Mouse (Mus musculus): ENCODE results near the gene Fastk. TPM values are rescaled to one million over a fixed set of nuclear protein-coding genes. Genes with fewer than 3 reads are reported as not detected.

The Fastk gene
- total RNA-seq, 2 experiments from 2014 or later, result 30.4 to 135 TPM

- no peak for ATAC-seq (replicated peaks; ENCODE audit: low FRiP score, low TSS enrichment, poor library complexity, severe bottlenecking)
Observed at GRCm38 (mm10) chr5:24453985-24454303, 8.9 kb upstream of the Fastk start.

- ATAC-seq (replicated peaks; ENCODE audit: low FRiP score, low TSS enrichment, poor library complexity, severe bottlenecking), result no peak
Observed at GRCm38 (mm10) chr5:24453283-24453984, 8.3 kb upstream of the Fastk start.

- peak; percentile 50 for ATAC-seq (replicated peaks; ENCODE audit: low FRiP score, low TSS enrichment, poor library complexity, severe bottlenecking)
Observed at GRCm38 (mm10) chr5:24452691-24453233, 7.7 kb upstream of the Fastk start.

GRCm38 (mm10) chr5:24452030-24452690, 7.1 kb upstream of the Fastk start, which contains the start of gene Agap3:
TSS of gene Agap3 (plus strand) at chr5:24452177.
- no peak for ATAC-seq (replicated peaks; ENCODE audit: low FRiP score, low TSS enrichment, poor library complexity, severe bottlenecking)

- peak; percentile 64 for ATAC-seq (replicated peaks; ENCODE audit: low FRiP score, low TSS enrichment, poor library complexity, severe bottlenecking)
Observed at GRCm38 (mm10) chr5:24451264-24452029, 6.4 kb upstream of the Fastk start.

- peak; percentile 82 for ATAC-seq (replicated peaks; ENCODE audit: low FRiP score, low TSS enrichment, poor library complexity, severe bottlenecking)
Observed at GRCm38 (mm10) chr5:24447624-24448298, 2.7 kb upstream of the Fastk start, which contains the start of gene Tmub1. TSS of gene Tmub1 (minus strand) at chr5:24447854.

- ATAC-seq (replicated peaks; ENCODE audit: low FRiP score, low TSS enrichment, poor library complexity, severe bottlenecking), result no peak
Observed at GRCm38 (mm10) chr5:24446630-24447029, 1.5 kb upstream of the Fastk start.

- no peak for ATAC-seq (replicated peaks; ENCODE audit: low FRiP score, low TSS enrichment, poor library complexity, severe bottlenecking)
Observed at GRCm38 (mm10) chr5:24445428-24446080, 467 bp upstream of the Fastk start.

GRCm38 (mm10) chr5:24443927-24444326, 1.2 kb downstream of the Fastk start:
- no peak for ATAC-seq (replicated peaks; ENCODE audit: low FRiP score, low TSS enrichment, poor library complexity, severe bottlenecking)

GRCm38 (mm10) chr5:24443204-24443603, 1.9 kb downstream of the Fastk start:
- ATAC-seq (replicated peaks; ENCODE audit: low FRiP score, low TSS enrichment, poor library complexity, severe bottlenecking), result no peak

- ATAC-seq (replicated peaks; ENCODE audit: low FRiP score, low TSS enrichment, poor library complexity, severe bottlenecking), result no peak
Observed at GRCm38 (mm10) chr5:24442029-24442428, 3.1 kb downstream of the Fastk start.

GRCm38 (mm10) chr5:24441187-24441586, 3.9 kb downstream of the Fastk start:
- ATAC-seq (replicated peaks; ENCODE audit: low FRiP score, low TSS enrichment, poor library complexity, severe bottlenecking), result no peak

- ATAC-seq (replicated peaks; ENCODE audit: low FRiP score, low TSS enrichment, poor library complexity, severe bottlenecking), result no peak
Observed at GRCm38 (mm10) chr5:24433993-24434392, 11.1 kb downstream of the Fastk start.

GRCm38 (mm10) chr5:24428596-24428995, 16.5 kb downstream of the Fastk start:
- ATAC-seq (replicated peaks; ENCODE audit: low FRiP score, low TSS enrichment, poor library complexity, severe bottlenecking), result no peak

GRCm38 (mm10) chr5:24427981-24428402, 17.1 kb downstream of the Fastk start:
- ATAC-seq (replicated peaks; ENCODE audit: low FRiP score, low TSS enrichment, poor library complexity, severe bottlenecking), result no peak

GRCm38 (mm10) chr5:24427285-24427633, 17.8 kb downstream of the Fastk start:
- ATAC-seq (replicated peaks; ENCODE audit: low FRiP score, low TSS enrichment, poor library complexity, severe bottlenecking), result no peak

- no peak for ATAC-seq (replicated peaks; ENCODE audit: low FRiP score, low TSS enrichment, poor library complexity, severe bottlenecking)
Observed at GRCm38 (mm10) chr5:24426556-24427284, 18.4 kb downstream of the Fastk start.

- ATAC-seq (replicated peaks; ENCODE audit: low FRiP score, low TSS enrichment, poor library complexity, severe bottlenecking), result no peak
Observed at GRCm38 (mm10) chr5:24426037-24426432, 19.1 kb downstream of the Fastk start.
